ENCODE assay signal across 8 mouse cellular contexts in genomic region chr5:37147536-37147935, GRCm38 (mm10).
DNase-seq lines count a peak whose midpoint lies in the region; ATAC-seq and TF ChIP-seq lines count a peak whose summit lies in the region.

No protein-coding gene starts in this region.

- peak; percentile 27 to 76 for DNase-seq in adrenal gland, adult (ENCODE audit: inconsistent age in 2 of 2, low spot score in 1 of 2)
- no peak for DNase-seq in adrenal gland, adult 8-10 months
- DNase-seq in midbrain, embryonic 10.5 days (ENCODE audit: low spot score) = peak; percentile 37
- peak; percentile 51 for DNase-seq in cerebellum, adult 8-10 months
- DNase-seq in hindbrain, postnatal 0 days (ENCODE audit: low spot score) = peak; percentile 82
- DNase-seq in lung, embryonic 14.5 days = peak; percentile 77
- DNase-seq in right cerebral cortex, postnatal 4 days = peak; percentile 76

- no peak overlapping the region for H3K27ac ChIP-seq in midbrain, embryonic 10.5 days (replicated peaks)
- no peak overlapping the region for H3K27ac ChIP-seq in midbrain, embryonic 13.5 days
- H3K27ac ChIP-seq in hindbrain, postnatal 0 days = no peak overlapping the region
- H3K27ac ChIP-seq in lung, embryonic 14.5 days (ENCODE audit: low read depth) = no peak overlapping the region

- no peak overlapping the region for H3K9ac ChIP-seq in midbrain, embryonic 13.5 days (replicated peaks)
- H3K9ac ChIP-seq in hindbrain, postnatal 0 days (replicated peaks; ENCODE audit: low read length) = no peak overlapping the region
- no peak overlapping the region for H3K9ac ChIP-seq in lung, embryonic 14.5 days

- H3K4me1 ChIP-seq in midbrain, embryonic 10.5 days = no peaks in the 10 kb centered on the region
- no peaks in the 10 kb centered on the region for H3K4me1 ChIP-seq in midbrain, embryonic 13.5 days (replicated peaks)
- H3K4me1 ChIP-seq in hindbrain, postnatal 0 days (ENCODE audit: insufficient read depth, low read length) = no peaks in the 10 kb centered on the region
- H3K4me1 ChIP-seq in lung, embryonic 14.5 days (ENCODE audit: insufficient read depth) = no peaks in the 10 kb centered on the region

- WGBS in midbrain, embryonic 10.5 days = 18% methylated on average over 4 of the region's 4 CpGs
- WGBS in midbrain, embryonic 13.5 days = 19% methylated on average over 4 of the region's 4 CpGs
- 18% methylated on average over 4 of the region's 4 CpGs for WGBS in hindbrain, postnatal 0 days
- 10% methylated on average over 4 of the region's 4 CpGs for WGBS in lung, embryonic 14.5 days

- no peak for ATAC-seq in midbrain, embryonic 13.5 days
- ATAC-seq in hindbrain, postnatal 0 days = peak; percentile 34; the same call in 1 of the 2 replicates
- no peak for ATAC-seq in lung, embryonic 14.5 days (ENCODE audit: insufficient read depth)

- no peaks in the 10 kb centered on the region for H3K36me3 ChIP-seq in midbrain, embryonic 10.5 days
- H3K36me3 ChIP-seq in midbrain, embryonic 13.5 days = no peaks in the 10 kb centered on the region
- no peaks in the 10 kb centered on the region for H3K36me3 ChIP-seq in hindbrain, postnatal 0 days (ENCODE audit: insufficient read depth, low read length)
- no peaks in the 10 kb centered on the region for H3K36me3 ChIP-seq in lung, embryonic 14.5 days (ENCODE audit: insufficient read depth)

- no peaks in the 10 kb centered on the region for H3K9me3 ChIP-seq in midbrain, embryonic 10.5 days (replicated peaks)
- H3K9me3 ChIP-seq in midbrain, embryonic 13.5 days = no peaks in the 10 kb centered on the region
- H3K9me3 ChIP-seq in hindbrain, postnatal 0 days (ENCODE audit: low read length) = no peaks in the 10 kb centered on the region
- no peaks in the 10 kb centered on the region for H3K9me3 ChIP-seq in lung, embryonic 14.5 days (ENCODE audit: low read depth, low read length)

- TF ChIP-seq CTCF in hindbrain, postnatal 0 days (IDR thresholded peaks at IDR 0.05; ENCODE audit: low read depth) = peak; percentile 94
- peak; percentile 84 for TF ChIP-seq CTCF in lung, embryonic 14.5 days (IDR thresholded peaks at IDR 0.05; ENCODE audit: low read depth)

- no peaks in the 10 kb centered on the region for H3K27me3 ChIP-seq in midbrain, embryonic 10.5 days (ENCODE audit: low read depth, poor library complexity, severe bottlenecking)
- H3K27me3 ChIP-seq in midbrain, embryonic 13.5 days = no peaks in the 10 kb centered on the region
- H3K27me3 ChIP-seq in hindbrain, postnatal 0 days (ENCODE audit: insufficient read depth, low read length) = no peaks in the 10 kb centered on the region
- H3K27me3 ChIP-seq in lung, embryonic 14.5 days (ENCODE audit: insufficient read depth, low read length) = 0 out of 2 replicates have a peak, but pooled peaks cover 3% of the 10 kb centered on the region

- no peak overlapping the region for H3K4me2 ChIP-seq in midbrain, embryonic 13.5 days (replicated peaks)
- no peak overlapping the region for H3K4me2 ChIP-seq in hindbrain, postnatal 0 days (ENCODE audit: low read depth, low read length)
- H3K4me2 ChIP-seq in lung, embryonic 14.5 days = no peak overlapping the region

- no peak overlapping the region for H3K4me3 ChIP-seq in midbrain, embryonic 10.5 days
- H3K4me3 ChIP-seq in midbrain, embryonic 13.5 days (replicated peaks) = no peak overlapping the region
- no peak overlapping the region for H3K4me3 ChIP-seq in hindbrain, postnatal 0 days (ENCODE audit: low read length)
- H3K4me3 ChIP-seq in lung, embryonic 14.5 days (ENCODE audit: low read depth, low read length) = no peak overlapping the region
